Mouse (Mus musculus): ENCODE measurements around the gene Dact2.

DNA sequence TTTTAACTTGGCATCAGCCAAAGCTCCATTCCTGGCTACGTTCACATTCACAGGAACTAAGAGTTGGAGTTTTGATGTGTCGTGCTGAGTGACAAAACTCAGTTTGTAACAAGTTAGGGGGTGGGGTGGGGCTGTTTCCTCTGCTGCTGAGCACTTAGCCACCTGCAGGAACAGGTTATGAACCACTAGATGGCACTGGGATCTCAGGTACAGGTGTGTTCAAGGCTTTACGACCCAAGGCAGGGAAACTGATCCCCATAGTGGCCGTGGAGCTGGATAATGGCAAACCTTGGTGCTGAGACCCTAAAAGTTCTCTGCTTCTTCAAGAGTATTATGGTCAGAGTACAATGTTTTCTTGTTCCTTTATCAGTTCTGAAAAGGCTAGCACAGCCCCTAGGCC lies 29.6 kb upstream of the Dact2 start:
- no peak for TF ChIP-seq TAL1 (IDR thresholded peaks at IDR 0.05; ENCODE audit: low read length)
- TF ChIP-seq GATA1 (IDR thresholded peaks at IDR 0.05; ENCODE audit: low read length): no peak
